Mouse (Mus musculus) gastrocnemius, postnatal 10 days (tissue): ENCODE data around the gene Tox4. TPM values are rescaled to one million over a fixed set of nuclear protein-coding genes. Genes with fewer than 3 reads are reported as not detected.
A peak's percentile ranks its signal among the peaks of the same experiment; 100 is the strongest.
"Not testable (repeated sequence)": the region's sequence is repeated elsewhere in the genome, so short reads cannot be mapped to it uniquely, and the experiment has no call there.

ENCODE experiments used
- DNase-seq: peaks from one replicate; pipeline ENCODE4 v3.0.0; 2021; ENCODE audit warnings: mixed read lengths
- long read RNA-seq, 2 experiments: library from polyadenylated mRNA; stranded (forward); transcript quantifications; one replicate each; pipeline ENCODE4 v2.0.0; 2021
- total RNA-seq, 2 experiments: library from RNA; stranded (reverse); gene quantifications; 2 replicates each; pipeline ENCODE4 v1.2.3; 2021

The Tox4 gene
- total RNA-seq, result 10 to 100 TPM; 31.3 to 33.8 TPM
- long read RNA-seq, experiment 1, full-length matches to known transcripts, result 1 of 66 reads
- long read RNA-seq, experiment 1, partial matches to known transcripts, result 65 of 66 reads
- long read RNA-seq, experiment 1, other reads (novel, unspliced or antisense), result 0 of 66 reads
- long read RNA-seq, experiment 2, full-length matches to known transcripts, result 2 of 65 reads
- long read RNA-seq, experiment 2, partial matches to known transcripts, result 62 of 65 reads
- long read RNA-seq, experiment 2, other reads (novel, unspliced or antisense), result 1 of 65 reads

DNA sequence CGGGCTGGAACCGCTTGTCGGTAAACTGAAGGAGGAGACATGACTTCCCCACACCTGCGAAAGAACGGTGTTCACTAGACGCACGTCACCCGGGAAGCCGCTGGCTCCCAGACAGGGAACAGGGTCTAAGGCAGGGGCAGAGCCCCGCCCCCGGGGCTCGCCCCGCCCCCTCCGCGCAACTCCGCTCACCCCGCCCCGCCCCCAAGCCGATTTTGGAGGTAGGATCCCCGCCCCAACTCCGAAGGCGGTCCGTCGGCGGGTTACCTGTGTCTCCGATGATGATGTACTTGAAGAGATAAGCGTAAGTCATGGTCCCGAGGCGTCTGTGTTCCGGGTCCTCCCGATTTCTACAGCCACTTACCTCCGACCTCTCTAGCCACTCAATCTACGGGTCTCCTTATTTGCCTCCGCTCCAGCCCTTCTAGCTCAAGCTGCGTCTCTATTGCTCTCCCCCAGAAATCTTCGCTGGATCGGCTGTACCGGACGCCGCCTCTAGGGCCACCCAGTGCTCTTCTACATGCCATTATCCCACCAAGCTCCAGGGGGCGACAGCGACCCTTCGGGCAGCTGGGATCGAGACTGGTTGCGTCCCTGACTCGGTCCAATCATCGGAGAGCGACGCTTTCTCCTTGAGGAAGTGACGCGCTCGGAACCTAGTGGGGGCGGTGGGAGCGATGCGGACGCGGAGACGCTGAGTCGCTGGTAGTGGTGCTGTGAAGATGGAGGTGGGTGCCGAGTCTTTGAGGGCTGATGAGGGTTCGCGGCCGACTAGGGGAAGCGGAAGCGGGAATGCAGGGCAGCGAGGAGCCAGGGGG, at the start of gene Tox4, which contains the start of gene Rab2b:
Tox4 (plus strand) TSS at position 215 of the 815 bp plus-strand sequence.
Rab2b (minus strand) TSS at position 614 of the 815 bp plus-strand sequence.
- DNase-seq, result peak; percentile 95

DNA sequence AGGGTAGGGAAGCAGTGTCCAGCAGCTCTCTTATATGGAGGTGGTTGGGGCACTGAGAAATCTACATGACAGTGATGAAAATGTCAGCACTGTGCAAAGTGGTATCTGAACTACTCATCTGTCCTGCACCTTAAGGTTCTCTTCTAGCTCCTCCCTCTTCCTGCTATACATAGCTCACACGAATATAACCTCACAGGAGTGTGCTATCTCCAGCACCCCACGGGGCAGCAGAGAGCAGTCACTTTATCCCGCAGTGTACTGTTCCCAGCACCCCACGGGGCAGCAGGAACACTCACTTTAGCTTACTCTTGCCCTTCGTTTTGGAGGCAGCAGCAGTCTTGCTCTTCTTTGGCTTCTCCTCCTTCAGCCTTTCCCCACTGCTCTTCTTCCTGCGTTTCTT, 46.7 kb upstream of the Tox4 start:
- no peak for DNase-seq

DNA sequence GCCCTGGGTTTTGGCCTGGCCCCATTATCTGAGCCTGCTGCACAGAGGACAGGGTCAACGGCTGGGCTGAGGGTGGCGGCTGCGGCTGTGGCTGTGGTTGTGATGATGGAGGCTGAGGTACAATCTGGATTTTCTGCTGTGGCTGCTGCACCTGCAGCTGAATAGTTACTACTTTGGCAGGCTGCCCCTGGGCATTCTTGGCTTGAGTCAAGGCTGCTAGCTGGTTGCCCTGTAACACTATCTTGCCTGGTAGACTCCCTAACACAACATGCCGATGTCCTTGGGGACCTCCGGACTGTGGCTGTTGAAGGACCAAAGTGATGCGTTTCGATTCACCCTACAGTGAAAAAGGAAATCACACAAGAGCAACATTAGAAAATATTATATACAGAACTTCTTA, 43.8 kb upstream of the Tox4 start:
- peak; percentile 38 for DNase-seq

DNA sequence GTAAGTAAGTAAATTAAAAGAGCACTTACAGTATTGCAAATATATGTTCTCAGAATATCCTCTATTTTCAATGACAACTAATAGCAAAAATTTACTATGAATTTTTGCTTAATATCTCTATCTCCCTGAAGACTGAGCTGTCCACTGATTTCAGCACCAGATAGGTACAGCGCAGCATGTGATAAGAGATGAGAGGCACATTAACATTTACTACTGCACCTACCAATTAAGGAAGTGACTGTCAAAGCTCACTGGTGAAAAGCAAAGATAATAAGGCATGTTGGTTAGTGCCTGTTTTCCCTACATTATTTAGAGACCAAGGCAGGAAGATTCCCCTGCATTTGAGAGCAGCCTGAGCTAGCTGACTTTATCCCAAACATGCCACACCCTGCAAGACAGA, 42.7 kb upstream of the Tox4 start:
- no peak for DNase-seq

DNA sequence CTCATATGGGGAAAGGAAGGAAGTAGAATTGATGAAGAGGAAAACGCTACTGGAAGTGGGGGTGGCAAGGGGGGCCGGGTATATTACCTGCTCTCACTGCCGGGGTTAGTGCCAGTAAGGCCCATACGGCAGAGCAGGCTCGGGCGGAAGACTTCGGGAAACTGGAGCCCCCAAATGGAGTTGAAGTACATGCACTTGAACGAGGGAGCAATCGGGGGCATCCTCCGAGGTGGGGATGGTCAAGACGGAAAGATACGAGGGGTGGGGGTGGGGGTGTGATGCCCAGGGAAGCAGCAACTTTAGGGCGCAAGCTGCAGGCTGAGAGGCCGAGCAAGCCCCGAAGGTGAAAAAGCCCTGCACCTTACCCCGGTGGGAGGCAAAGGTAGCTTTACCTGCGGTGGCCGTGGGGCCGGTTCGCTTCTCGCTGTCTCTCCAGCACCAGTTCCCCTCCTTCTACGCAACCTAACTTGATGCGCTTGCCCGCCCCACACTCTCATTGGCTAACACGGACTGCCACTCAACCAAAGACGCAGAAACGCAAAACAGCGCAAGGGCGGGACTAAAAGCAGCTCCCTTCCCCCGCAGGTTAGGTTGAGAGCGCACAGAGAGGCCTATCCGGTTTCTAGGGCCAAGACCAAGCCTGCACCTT, 34.8 kb upstream of the Tox4 start:
- peak; percentile 97 for DNase-seq

DNA sequence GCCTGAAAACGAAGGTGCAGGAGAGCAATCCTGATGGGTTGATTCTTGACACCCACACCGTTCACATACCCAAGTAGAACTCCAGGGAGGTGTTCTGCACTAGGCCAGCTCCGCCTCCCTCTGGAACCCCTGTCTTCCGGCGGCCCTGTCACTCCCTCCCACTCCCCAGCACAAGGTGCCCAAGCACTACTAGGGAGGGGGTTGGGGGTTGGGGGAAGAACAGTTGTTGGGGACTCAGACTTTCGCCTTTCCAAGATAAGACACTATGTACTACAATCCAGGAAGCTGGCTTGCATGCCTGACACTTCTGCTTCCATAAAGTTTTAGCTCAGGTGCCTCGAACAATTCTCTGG, 34.3 kb upstream of the Tox4 start:
- DNase-seq, result no peak

DNA sequence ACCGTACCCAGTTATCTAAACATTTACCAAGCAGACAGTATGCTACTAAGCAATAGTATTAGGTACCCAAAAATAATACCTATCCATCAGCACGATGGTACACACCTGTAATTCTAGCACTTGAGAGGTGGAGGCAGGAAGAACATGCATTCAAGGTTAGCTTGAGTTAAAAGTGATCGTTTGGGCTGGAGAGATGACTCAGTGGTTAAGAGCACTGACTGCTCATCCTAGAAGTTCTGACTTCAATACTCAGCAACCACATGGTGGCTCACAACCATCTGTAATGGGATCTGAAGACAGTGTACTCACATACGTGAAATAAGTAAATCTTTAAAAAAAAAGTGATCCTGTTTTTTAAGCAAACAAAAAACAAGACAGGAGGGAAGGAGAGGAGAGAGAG, 32.8 kb upstream of the Tox4 start:
- DNase-seq, result no peak

DNA sequence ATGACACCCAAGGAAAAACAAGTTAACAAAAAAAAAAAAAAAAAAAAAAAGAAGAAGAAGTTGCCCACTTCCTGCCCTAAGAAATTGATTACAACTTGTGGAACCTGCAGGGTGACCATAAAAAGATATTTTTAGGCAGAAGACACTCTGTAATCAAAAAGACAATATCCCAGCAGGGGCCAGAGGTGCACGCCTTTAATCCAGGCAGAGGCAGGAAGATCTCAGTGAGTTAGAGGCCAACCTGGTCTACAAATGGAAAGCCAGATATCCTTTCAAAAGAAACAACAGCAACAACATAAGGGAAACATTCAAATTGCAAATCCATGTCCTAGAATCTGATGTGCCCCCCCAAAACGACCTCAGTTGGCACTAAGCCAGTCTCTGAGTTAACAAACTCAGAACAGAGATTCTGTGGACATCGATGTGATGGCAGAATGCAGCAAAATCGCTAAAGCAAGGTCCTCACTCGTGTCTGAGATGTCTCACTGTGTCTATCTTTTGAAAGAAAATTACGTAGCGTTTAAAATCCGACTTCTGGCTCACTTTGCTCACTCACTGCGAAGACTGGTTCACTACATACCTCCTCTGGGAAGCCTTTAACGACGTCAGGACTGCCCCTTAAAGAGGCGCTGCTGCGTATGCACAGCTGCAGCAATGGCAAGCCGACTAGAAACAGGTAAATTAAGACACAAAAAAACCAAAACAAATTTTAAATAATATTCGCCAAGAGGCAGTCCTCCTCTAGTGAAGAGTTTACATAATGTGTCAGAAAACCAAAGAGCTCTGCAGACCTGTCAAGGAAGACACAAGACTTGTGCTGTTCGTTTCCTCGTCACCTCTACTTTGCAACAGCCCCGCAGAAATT, 22.4 kb upstream of the Tox4 start:
- DNase-seq, result no peak

DNA sequence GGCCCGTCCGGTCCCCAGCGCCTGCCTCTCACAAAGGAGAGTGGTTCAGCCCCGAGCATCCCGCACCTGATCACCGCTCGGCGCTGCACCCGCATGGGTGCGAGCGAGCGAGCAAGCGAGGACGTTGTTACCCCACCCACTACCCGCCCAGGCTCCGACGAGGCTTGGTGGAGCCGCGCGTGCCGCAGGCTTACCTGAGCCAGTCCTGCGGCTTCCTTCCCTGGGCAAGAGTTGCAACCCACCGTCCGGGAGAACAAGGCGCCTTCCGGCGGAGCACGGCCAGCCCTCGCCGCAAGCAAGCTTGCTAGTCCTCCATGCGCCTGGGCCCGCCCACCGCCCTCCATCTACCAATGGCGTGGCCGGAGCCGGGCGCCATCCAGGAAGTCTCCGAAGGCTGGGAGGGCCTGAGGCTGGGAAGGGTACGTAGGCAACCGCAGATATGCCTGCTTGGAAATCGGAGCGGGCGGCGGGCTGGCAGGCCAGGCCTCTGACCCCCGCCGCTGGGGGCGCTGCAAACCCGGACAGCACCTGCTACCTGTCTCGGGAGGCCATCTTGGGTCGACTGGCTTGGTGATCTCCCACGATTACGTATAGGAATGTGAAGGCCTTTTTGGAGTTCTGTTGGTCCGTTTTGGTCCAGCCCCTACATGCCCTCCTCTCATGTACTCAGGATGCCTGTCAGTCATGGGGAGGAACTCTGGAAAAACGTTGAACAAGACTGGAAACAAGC, 21.3 kb upstream of the Tox4 start, which contains the start of gene Chd8:
Chd8 (minus strand) TSS at position 297 of the 730 bp plus-strand sequence.
- DNase-seq, result peak; percentile 96

DNA sequence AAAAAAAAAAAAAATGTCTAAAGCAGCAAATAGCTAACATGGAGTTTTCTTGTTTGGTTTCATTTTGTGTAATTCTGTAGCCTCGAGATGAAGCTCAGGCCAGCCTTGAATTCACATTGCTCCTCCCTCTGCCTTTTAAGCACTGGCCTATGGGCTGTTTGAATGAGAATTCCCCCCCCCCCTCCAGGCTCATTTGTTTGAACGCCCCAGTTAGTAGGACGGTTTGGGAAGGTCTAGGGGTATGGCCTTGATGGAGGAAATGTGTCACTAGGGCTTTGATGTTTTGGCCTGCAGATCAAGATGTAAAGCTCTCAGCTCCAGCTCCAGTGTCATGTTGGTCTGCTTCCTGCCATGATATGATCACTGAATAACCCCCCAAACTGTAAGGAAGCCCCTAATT, 6.2 kb upstream of the Tox4 start:
- no peak for DNase-seq

DNA sequence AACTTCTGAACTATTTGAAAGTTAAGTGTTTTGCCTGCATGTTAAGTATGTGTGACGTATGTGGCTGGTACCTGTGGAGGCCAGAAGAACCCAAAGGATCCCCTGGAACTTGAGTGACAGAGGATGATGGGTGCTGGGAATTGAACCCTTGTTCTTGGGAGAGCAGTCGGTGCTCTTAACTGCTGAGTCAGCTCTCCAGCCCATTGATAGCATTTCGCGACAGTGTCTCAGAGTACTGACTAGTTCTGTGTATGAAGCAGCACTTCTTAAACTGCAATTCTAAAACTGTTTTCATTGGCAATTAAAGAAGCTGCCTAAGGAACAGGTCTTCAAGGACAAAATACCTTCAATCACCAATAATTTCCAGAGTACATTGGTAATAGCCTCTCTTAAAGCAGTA, 1.7 kb upstream of the Tox4 start:
- no peak for DNase-seq

DNA sequence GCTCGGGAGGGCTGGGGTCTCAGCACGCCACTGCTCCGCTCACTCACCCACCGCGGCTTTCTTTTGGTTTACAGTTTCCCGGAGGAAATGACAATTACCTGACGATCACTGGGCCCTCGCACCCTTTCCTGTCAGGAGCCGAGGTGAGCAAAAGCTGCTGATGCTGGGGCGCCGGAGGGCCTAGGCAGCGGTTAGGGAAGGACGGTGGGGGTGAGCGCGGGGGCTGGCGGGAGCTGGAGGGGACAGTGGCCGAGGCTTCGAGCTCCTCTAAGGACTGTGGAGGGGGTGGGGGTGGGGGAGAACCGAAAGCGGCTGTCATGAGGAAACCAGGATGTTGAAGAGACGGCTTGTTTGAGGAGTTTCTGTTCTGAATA, 788 bp downstream of the Tox4 start:
- DNase-seq, result peak; percentile 34

DNA sequence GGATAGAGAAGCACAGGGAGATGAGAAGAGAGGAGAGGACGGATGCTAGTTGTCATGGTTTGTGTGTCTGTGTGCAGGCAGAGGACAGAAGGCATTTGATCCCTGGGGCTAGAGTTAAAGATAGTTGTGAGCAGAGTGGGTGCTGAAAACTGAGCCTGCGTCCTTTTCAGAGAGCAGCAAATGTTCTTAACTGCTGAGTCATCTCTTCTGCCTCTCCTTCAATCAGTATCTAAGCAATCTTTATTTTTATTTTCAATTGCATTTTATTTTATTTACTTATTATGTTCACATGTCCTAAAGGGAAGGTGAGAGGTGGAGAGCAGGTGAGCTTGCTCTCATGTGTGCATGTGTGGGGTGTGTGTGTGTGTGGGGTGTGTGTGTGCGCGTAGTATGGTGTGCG, 4.7 kb downstream of the Tox4 start:
- no peak for DNase-seq

DNA sequence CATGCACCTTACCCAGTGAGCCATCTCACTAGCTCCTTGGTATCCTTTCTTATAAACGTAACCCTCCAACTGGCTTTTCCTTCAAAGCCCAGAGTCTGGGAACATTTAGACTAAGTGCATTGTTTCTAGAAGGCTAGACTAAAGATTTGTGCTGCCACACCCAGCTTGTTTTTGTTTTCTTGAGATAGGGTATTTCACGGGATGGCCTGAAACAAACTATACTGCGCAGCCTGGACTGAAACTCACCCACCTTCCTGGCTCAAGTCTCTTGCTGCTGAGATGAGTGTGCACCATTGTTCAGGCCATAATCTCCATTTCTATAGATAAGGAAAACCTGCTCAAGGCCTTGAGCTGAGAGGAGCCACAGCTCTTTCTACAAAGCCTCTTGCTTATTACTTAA, 5.2 kb downstream of the Tox4 start:
- DNase-seq, result no peak

DNA sequence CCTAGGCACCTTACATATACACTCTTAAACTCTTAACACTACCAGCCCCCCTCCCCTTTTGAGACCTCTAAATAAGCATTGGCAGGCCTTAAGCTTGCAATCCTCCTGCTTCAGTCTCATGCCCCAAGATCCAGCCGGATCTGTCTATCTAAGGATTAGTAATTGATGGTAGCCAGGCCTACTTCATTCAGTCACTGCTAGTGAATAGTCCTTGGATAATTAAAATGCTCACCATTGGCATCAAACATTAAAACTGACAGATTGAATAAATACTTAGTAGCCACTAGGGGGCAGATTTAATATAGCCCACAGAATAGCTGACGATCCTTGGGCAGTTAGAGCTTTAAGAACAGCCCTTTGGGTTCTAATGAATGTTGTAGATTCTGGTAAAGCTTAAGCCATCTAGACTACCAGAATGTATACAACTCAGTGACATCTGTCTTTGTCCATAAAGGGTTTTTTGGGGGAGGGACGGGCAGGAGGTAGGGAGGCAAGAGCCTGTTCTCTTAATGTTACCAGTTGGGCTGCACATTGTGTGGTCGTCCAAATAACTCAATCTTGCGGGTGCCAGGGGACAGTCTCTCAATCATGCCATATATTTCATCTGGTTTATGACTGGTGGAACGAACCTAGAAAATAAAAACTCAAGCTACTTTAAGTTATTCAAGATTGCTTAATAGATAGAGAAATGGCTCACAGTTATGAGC, 16.8 kb downstream of the Tox4 start:
- DNase-seq, result no peak

DNA sequence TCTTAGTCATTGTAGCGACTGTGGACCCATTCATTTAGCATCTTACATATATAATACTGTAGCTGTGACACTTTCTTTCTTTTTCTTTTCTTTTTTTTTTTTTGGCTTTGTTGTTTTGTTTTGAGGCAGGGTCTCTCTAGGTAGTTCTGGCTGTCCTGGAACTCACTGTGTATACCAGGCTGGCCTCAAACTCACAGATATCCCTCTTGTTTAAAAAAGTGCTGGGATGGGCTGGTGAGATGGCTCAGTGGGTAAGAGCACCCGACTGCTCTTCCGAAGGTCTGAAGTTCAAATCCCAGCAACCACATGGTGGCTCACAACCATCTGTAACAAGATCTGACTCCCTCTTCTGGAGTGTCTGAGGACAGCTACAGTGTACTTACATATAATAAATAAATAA, 24.6 kb downstream of the Tox4 start:
- not testable (repeated sequence) for DNase-seq

DNA sequence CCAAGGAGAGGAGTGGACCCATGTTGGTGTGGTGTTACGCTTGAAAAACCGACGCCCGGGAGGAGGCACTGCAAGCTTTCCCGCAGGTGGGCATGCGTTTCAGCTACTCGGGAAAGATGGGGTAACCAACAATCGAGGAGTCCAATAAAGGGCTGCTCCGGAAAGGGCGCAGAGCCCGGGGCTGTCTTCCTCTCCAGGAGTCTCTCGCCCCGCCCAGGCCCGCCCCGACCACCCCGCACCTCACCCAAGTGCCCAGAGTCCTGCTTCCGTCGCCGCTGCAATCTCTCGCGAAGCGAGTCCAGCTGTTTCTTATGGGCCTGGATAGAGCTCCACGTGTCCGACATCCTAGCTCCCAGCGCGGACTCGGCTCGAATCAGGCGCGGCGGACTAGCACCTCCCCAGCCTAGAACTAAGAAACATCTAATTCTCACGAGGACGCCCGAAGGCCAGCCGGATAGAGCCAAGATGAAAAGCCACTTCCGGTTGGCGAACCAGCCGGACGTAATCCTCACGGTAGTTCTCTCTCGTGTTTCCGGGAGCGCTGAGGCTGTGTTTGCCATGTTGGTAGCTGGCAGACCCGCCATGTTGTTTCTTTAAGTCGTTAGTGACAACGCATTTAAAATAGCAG, 25.8 kb downstream of the Tox4 start, which contains the start of gene Mettl3:
Mettl3 (minus strand) TSS at position 485 of the 628 bp plus-strand sequence.
- peak; percentile 87 for DNase-seq

DNA sequence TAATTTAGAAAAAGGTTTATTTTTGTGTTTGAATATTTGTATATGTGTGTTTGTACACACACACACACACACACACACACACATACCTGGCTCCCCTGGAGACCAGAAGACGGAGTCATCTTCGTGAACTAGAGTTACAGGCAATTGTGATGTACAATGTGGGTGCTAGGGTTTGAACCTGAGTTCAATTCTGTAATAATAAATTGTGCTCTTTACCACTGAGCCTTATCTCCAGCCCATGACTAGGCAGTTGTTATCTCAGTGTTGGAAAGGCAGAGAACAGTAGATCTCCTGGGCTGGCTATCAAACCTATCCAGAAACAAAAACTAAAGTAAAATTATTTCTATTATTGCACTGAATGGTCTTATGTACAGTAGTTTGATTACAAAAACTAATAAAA, 27.2 kb downstream of the Tox4 start:
- DNase-seq, result no peak

DNA sequence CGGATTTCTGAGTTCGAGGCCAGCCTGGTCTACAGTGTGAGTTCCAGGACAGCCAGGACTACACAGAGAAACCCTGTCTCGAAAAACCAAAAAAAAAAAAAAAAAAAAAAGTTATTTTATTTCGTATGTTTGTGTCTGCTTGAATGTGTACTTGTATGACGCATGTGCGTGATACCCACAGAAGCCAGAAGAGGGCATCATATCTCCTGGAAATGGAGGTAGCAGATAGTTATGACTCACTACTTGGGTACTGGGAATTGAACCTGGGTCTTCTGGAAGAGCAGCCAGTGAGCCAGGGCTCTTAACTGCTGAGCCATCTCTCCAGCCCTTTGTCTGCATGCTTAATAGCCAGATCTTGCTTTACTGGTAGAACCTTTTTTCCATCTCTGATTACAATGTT, 31.4 kb downstream of the Tox4 start:
- not testable (repeated sequence) for DNase-seq

DNA sequence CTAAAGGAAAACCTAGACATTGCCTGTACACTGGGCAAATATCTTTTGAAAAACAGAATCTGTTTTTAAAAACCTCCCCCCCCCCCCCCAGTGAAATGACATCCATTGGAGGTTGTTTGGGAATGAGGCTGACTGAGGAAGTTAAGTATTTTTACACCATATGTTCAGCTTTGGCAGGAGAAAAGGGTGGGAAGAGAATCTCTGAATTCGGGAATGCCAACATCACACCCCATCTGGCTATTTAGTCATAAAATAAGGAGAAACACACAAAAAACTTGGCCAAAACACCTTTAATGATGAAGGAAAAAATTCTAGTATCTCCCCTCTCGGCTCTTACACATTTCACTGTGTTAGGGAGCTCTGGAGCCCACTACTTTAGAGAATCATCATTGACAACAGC, 32.0 kb downstream of the Tox4 start:
- DNase-seq, result no peak
